Mouse (Mus musculus): ENCODE data around the gene Erlin1. TPM values are rescaled to one million over a fixed set of nuclear protein-coding genes. Genes with fewer than 3 reads are reported as not detected.

Gene Erlin1
- 6.4 TPM for polyA plus RNA-seq (2017; shearing (Covaris generic))

DNA sequence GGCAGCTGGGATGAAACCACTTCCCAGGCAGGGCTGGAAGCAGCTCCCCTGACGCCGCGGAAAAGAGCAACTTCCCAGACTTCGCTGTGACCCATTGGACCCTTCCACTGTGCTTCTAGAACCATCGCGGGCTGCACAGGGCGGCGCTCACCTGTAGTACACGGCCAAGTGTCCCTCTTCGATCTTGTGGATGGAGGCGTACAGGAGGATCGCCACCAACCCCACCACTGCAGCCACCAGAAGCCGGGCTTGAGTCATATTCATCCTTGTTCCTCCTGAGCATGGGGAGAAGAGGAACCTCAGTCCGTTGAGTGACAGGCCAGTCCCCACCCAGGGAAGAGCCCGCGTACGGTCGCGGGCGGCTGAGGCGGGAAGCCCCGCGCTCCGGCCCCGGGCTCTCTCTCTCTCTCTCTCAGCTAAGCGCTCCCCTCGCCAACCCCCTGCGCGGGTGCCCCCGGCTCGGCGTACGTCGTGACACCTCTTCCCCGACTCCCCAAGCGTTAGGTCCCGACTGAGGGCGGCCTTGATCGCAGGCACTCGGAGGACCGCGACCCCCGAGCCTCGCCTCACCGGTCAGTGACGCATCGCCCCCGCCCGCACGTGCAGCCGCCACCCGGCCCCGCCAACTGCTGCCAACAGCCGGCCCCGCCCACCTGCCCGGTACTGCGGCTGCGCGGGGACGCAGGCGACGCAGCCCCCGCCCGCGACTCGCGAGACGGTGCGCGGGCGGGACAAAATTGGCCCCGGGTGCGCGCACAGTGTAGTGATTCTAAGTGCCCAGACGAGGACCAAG is at the start of gene Erlin1:
TSS of gene Erlin1 (minus strand) at position 665 of the 793 bp plus-strand sequence.

DNA sequence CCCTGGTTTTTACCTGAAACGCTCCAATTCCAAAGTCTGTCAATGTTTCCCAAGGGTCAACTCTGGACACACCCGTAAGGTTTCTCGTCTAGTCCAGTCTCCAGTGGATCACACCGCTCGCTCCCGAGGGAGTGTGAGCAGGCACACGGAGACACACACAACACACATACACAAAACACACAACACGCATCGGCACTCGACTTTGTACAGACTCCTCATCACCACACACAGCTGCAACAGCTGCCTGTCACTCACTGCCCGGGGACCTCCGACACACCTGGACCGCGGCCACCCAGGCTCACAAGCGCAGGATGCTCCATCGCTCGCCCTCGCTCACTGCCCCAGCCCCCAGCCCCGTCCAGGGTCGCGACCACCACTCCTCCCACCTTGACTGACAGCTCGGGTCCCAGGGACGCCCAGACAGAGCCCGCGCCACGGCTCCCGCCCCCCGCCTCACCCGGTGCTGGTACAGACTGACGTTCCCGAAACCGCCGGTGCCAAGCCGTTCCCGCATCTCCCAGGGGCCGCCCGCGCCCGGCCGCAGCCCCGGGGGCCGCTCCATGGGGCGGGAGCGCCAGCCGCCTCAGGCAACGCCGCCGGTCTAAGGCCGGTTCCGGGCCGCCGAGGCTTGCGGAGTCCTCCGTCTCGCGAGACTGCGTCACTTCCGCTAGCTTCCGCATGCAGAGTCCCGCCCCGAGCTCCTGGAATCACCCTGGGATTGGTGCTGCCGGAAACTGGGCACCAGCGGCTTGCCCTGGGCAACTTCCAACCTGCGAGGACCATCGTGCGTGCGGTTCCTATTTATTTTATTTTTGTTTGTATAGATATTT is 37.5 kb upstream of the Erlin1 start, which contains the start of gene Chuk:
TSS of gene Chuk (minus strand) at position 650 of the 830 bp plus-strand sequence.

DNA sequence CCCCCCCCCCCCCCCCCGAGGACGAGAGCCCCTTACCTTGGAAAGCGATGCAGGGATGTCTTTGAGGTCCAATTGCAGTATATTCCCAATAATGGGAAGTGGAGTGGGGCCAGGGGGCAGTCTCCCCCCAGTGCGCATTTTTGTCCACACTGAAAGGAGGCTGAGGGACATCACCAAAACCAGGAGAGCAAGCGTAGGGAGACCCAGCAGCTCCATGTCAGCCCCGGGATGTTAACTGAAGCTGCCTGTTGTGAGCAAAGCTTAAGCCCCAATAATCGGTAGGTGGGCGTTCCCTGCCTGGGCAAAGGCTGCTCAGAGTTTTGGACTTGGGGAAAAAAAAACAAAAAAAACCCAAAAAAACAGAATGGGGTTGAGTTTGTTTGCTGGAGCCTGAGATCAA is 40.6 kb downstream of the Erlin1 start, which contains the start of gene Cyp2c23:
TSS of gene Cyp2c23 (minus strand) at position 237 of the 400 bp plus-strand sequence.

DNA sequence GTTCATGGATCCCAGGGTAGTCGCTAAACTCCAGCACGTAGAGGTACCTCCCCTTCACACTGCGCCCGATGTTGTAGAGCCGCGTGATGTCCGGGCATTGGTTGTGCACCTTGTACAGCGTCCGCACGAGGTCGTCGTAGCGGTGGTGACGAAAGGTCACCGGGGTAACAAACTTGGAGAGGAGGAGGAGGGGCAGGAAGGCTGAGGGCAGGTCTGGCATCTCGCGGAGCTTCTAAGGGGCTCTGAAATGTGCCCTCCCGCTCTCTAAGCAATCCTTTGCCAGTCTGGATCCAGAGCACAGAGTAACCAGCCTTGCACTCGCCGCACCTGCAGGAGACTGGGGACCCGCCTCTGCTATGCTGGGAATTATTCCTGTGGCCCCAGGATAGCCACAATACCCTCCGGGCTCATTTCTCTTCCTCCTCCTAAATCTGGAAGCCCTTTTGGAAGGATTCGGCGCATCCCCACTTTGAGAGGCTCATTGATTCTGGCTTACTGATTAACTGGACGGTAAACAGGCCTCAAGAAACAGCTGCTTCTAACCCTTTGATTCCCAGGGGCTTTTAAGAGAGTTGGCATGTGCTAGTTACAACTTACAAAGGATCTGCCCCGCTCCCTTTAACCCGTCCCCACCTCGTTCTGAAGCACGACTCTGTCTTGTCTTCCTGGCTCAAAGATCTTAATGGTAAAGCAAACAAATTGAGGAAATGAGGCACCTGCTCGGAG is 83.4 kb downstream of the Erlin1 start, which contains the start of gene Cpn1:
TSS of gene Cpn1 (minus strand) at position 488 of the 726 bp plus-strand sequence.

Other genes with a start within 250 kb of the Erlin1 start
- gene Dnmbp, start 129.6 kb downstream of the Erlin1 start, polyA plus RNA-seq (2017; shearing (Covaris generic)): 7.5 TPM
- gene Cpn1, start 83.2 kb downstream of the Erlin1 start, polyA plus RNA-seq (2017; shearing (Covaris generic)): not detected
- not detected for gene Cyp2c23, start 40.6 kb downstream of the Erlin1 start, polyA plus RNA-seq (2017; shearing (Covaris generic))
- gene Chuk, start 37.7 kb upstream of the Erlin1 start, polyA plus RNA-seq (2017; shearing (Covaris generic)): 97.1 TPM
- 21.6 TPM for gene Cwf19l1, start 66.1 kb upstream of the Erlin1 start, polyA plus RNA-seq (2017; shearing (Covaris generic))
- 66.8 TPM for gene Bloc1s2, start 76.7 kb upstream of the Erlin1 start, polyA plus RNA-seq (2017; shearing (Covaris generic))
- 0.45 TPM for gene Pkd2l1, start 122.7 kb upstream of the Erlin1 start, polyA plus RNA-seq (2017; shearing (Covaris generic))
- not detected for gene Scd3, start 133.5 kb upstream of the Erlin1 start, polyA plus RNA-seq (2017; shearing (Covaris generic))
- gene Scd2, start 223.9 kb upstream of the Erlin1 start, polyA plus RNA-seq (2017; shearing (Covaris generic)): 13.7 TPM